Mouse (Mus musculus): ENCODE results near the gene Jph2.

Gene Jph2

GRCm38 (mm10) chr2:163362940-163363921 lies 34.6 kb downstream of the Jph2 start:
- DNase-seq (ENCODE audit: low read depth, low spot score), result no peak

GRCm38 (mm10) chr2:163360858-163361623 lies 36.8 kb downstream of the Jph2 start:
- no peak for DNase-seq (ENCODE audit: low read depth, low spot score)

GRCm38 (mm10) chr2:163359253-163359652 lies 38.5 kb downstream of the Jph2 start:
- no peak for DNase-seq (ENCODE audit: low read depth, low spot score)

- no peak for DNase-seq (ENCODE audit: low read depth, low spot score)
Observed at GRCm38 (mm10) chr2:163358662-163359061, 39.1 kb downstream of the Jph2 start.

GRCm38 (mm10) chr2:163356113-163356840 lies 41.5 kb downstream of the Jph2 start:
- peak; percentile 26 for DNase-seq (ENCODE audit: low read depth, low spot score)

- no peak for DNase-seq (ENCODE audit: low read depth, low spot score)
Observed at GRCm38 (mm10) chr2:163355666-163356065, 42.1 kb downstream of the Jph2 start.

- DNase-seq (ENCODE audit: low read depth, low spot score), result peak; percentile 50
Observed at GRCm38 (mm10) chr2:163353731-163354130, 44.1 kb downstream of the Jph2 start.

- no peak for DNase-seq (ENCODE audit: low read depth, low spot score)
Observed at GRCm38 (mm10) chr2:163350443-163350842, 47.4 kb downstream of the Jph2 start.

GRCm38 (mm10) chr2:163349411-163349810 lies 48.4 kb downstream of the Jph2 start:
- no peak for DNase-seq (ENCODE audit: low read depth, low spot score)

GRCm38 (mm10) chr2:163348677-163349076 lies 49.1 kb downstream of the Jph2 start:
- DNase-seq (ENCODE audit: low read depth, low spot score), result no peak

GRCm38 (mm10) chr2:163347517-163348184 lies 50.1 kb downstream of the Jph2 start:
- no peak for DNase-seq (ENCODE audit: low read depth, low spot score)

- peak; percentile 47 for DNase-seq (ENCODE audit: low read depth, low spot score)
Observed at GRCm38 (mm10) chr2:163346497-163346896, 51.3 kb downstream of the Jph2 start.

GRCm38 (mm10) chr2:163344976-163345660 lies 52.7 kb downstream of the Jph2 start:
- DNase-seq (ENCODE audit: low read depth, low spot score), result peak; percentile 9

GRCm38 (mm10) chr2:163343671-163344070 lies 54.1 kb downstream of the Jph2 start:
- DNase-seq (ENCODE audit: low read depth, low spot score), result peak; percentile 80

- DNase-seq (ENCODE audit: low read depth, low spot score), result peak; percentile 84
Observed at GRCm38 (mm10) chr2:163340263-163340662, 57.5 kb downstream of the Jph2 start.

GRCm38 (mm10) chr2:163332368-163333055 lies 65.3 kb downstream of the Jph2 start:
- DNase-seq (ENCODE audit: low read depth, low spot score), result no peak

- DNase-seq (ENCODE audit: low read depth, low spot score), result no peak
Observed at GRCm38 (mm10) chr2:163331423-163331822, 66.4 kb downstream of the Jph2 start.

- peak; percentile 72 for DNase-seq (ENCODE audit: low read depth, low spot score)
Observed at GRCm38 (mm10) chr2:163330742-163331141, 67.1 kb downstream of the Jph2 start.

- DNase-seq (ENCODE audit: low read depth, low spot score), result no peak
Observed at GRCm38 (mm10) chr2:163323163-163323562, 74.6 kb downstream of the Jph2 start.

- DNase-seq (ENCODE audit: low read depth, low spot score), result peak; percentile 72
Observed at GRCm38 (mm10) chr2:163318777-163319176, 79.0 kb downstream of the Jph2 start.
